In genomic region chr5:103425363-103426031, GRCm38 (mm10) we compare ENCODE assay signal across 9 mouse cellular contexts. TPM values are rescaled to one million over a fixed set of nuclear protein-coding genes. Genes with fewer than 3 reads are reported as not detected.
DNase-seq lines count a peak whose midpoint lies in the region; ATAC-seq and TF ChIP-seq lines count a peak whose summit lies in the region.
"Had no signal": no experiment of that assay in that cellular context is flagged by ENCODE, and none has a peak within 500 bp of the region (broad histone marks: within the 10 kb centered on the region; RNA-seq: fewer than 3 reads in every experiment).

No protein-coding gene starts in this region.

- peak overlapping the region; percentile 65 for H3K4me3 ChIP-seq in erythroblast, embryonic 14.5 days (replicated peaks)
- H3K4me3 ChIP-seq in cerebellum, adult 2 months (replicated peaks; ENCODE audit: insufficient read depth, low read depth, low read length): peak overlapping the region; percentile 54
- peak overlapping the region; percentile 73 for H3K4me3 ChIP-seq in hindbrain, embryonic 14.5 days (replicated peaks; ENCODE audit: low read length)

- ATAC-seq in erythroblast, adult 5-6 weeks (replicated peaks; ENCODE audit: low FRiP score, poor library complexity, severe bottlenecking): no peak
- no peak; the same call in 1 of the 2 replicates for ATAC-seq in hindbrain, embryonic 14.5 days (ENCODE audit: low FRiP score)
- ATAC-seq in megakaryocyte-erythroid progenitor cell, adult 5-6 weeks (replicated peaks; ENCODE audit: low FRiP score, low TSS enrichment, poor library complexity, severe bottlenecking): peak; percentile 22; the same call in 1 of the 2 replicates

- peak; percentile 14 to 29 for DNase-seq in cerebellum, adult 2 months
- DNase-seq in frontal cortex, postnatal 14 days (ENCODE audit: low spot score in 2 of 2): peak; percentile 11 to 18
- peak; percentile 28 for DNase-seq in hindbrain, embryonic 14.5 days (ENCODE audit: low spot score)
- DNase-seq in left cerebral cortex, postnatal 25 days (ENCODE audit: low spot score in 2 of 2): peak; percentile 5 to 23
- DNase-seq in skeletal muscle tissue, adult 2 months (ENCODE audit: low read depth, low spot score): peak; percentile 18

- intact Hi-C loops in left cerebral cortex, postnatal 25 days (cut with DNase I): no loop called here

- H3K9me3 ChIP-seq in erythroblast, embryonic 14.5 days (ENCODE audit: control insufficient read depth, low read length): no peaks in the 10 kb centered on the region
- H3K9me3 ChIP-seq in hindbrain, embryonic 14.5 days (ENCODE audit: control insufficient read depth, low read length): no peaks in the 10 kb centered on the region

- WGBS in cerebellum, adult 2 months: under 1% methylated on average over 49 of the region's 67 CpGs
- WGBS in hindbrain, embryonic 14.5 days: under 1% methylated on average over 58 of the region's 67 CpGs

- no peak overlapping the region for H3K27ac ChIP-seq in cerebellum, adult 2 months (ENCODE audit: insufficient read depth, low read length)
- peak overlapping the region; percentile 56; the same call in 1 of the 2 replicates for H3K27ac ChIP-seq in hindbrain, embryonic 14.5 days

- H3K4me2 ChIP-seq in hindbrain, embryonic 14.5 days (replicated peaks): peak overlapping the region; percentile 97

- H3K36me3 ChIP-seq in erythroblast, embryonic 14.5 days (ENCODE audit: control insufficient read depth): no peaks in the 10 kb centered on the region
- H3K36me3 ChIP-seq in hindbrain, embryonic 14.5 days (replicated peaks; ENCODE audit: control insufficient read depth, insufficient read depth): no peaks in the 10 kb centered on the region

- H3K4me1 ChIP-seq in erythroblast, embryonic 14.5 days (ENCODE audit: control insufficient read depth): peaks cover 30% of the 10 kb centered on the region
- H3K4me1 ChIP-seq in cerebellum, adult 2 months (ENCODE audit: control insufficient read depth, insufficient read depth, low read length): no peaks in the 10 kb centered on the region
- H3K4me1 ChIP-seq in hindbrain, embryonic 14.5 days (replicated peaks; ENCODE audit: control insufficient read depth, insufficient read depth, low read length): peaks cover 30% of the 10 kb centered on the region

- H3K9ac ChIP-seq in hindbrain, embryonic 14.5 days: peak overlapping the region; percentile 64

- no peak for TF ChIP-seq POLR2A in cerebellum, adult 2 months (IDR thresholded peaks at IDR 0.05; ENCODE audit: borderline replicate concordance, insufficient read depth, low read length)

- no peak for TF ChIP-seq CTCF in cerebellum, adult 2 months (IDR thresholded peaks at IDR 0.05; ENCODE audit: borderline replicate concordance, insufficient read depth, low read depth, low read length)

- peaks cover 41% of the 10 kb centered on the region for H3K27me3 ChIP-seq in erythroblast, embryonic 14.5 days (ENCODE audit: control insufficient read depth)
- H3K27me3 ChIP-seq in cerebellum, adult 2 months (ENCODE audit: control insufficient read depth, insufficient read depth, low read length): no peaks in the 10 kb centered on the region; the same call in 1 of the 2 replicates
- 0 out of 2 replicates have a peak, but pooled peaks cover 6% of the 10 kb centered on the region for H3K27me3 ChIP-seq in hindbrain, embryonic 14.5 days (ENCODE audit: control insufficient read depth, insufficient read depth, low read length)
- H3K27me3 ChIP-seq: CH12.LX had no signal

RNA-seq across cellular contexts. Expression of gene Ptpn13, which starts 0.5 kb away (rescaled TPM):
- 0.01 TPM in 2 replicates for polyA plus RNA-seq in erythroblast, embryonic 14.5 days (2012)
- total RNA-seq in erythroblast, adult 5-6 weeks (2015; ENCODE audit: low replicate concordance): 0.96 and 1.0 TPM in 2 replicates
- total RNA-seq in erythroblast, adult 5-6 weeks (2017; ENCODE audit: low replicate concordance): 0.28 and 1.8 TPM in 2 replicates
- polyA plus RNA-seq in cerebellum, adult 2 months (2012; rRNA removed): 6.1 and 6.6 TPM in 2 replicates
- 6.8 and 7.8 TPM in 2 replicates for polyA plus RNA-seq in hindbrain, embryonic 14.5 days (2014; fragmentation: Nextera tagmentation; extraction: Ambion mirVana)
- 10 to 100 TPM in 1 of 2 experiments, 1 to 10 TPM in 1; 9.3 to 10.5 TPM for total RNA-seq in left cerebral cortex, postnatal 25 days (2021)
- total RNA-seq in megakaryocyte-erythroid progenitor cell, adult 5-6 weeks (2014; fragmentation: Nextera tagmentation): 7.4 and 8.7 TPM in 2 replicates
- 4.0 and 7.9 TPM in 2 replicates for total RNA-seq in megakaryocyte-erythroid progenitor cell, adult 5-6 weeks (2017)
